Mouse (Mus musculus): ENCODE data around the gene Asphd2. TPM values are rescaled to one million over a fixed set of nuclear protein-coding genes. Genes with fewer than 3 reads are reported as not detected.

Asphd2 gene
- total RNA-seq, 2 experiments from 2014 or later: 203 to 211 TPM

DNA sequence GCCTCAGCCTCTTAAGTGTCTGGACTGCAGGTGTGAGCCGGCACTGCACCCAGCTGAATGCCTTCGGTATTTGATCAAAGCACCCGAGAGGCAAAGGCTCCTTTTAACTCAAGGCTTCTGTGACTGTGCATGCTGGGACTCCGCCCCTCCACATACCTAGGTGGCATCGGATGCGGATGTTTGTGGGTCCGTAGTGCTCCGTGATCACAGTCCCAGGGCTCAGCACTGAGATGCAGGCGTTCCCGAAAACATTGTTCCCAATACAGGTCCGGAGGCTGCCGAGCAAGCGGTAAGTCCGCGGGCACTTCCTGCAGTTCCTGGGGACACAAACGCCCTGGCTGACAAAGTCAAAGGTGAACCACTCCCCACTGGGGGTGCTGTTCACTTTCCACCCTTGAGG is 3.7 kb downstream of the Asphd2 start:
- no peak for DNase-seq

DNA sequence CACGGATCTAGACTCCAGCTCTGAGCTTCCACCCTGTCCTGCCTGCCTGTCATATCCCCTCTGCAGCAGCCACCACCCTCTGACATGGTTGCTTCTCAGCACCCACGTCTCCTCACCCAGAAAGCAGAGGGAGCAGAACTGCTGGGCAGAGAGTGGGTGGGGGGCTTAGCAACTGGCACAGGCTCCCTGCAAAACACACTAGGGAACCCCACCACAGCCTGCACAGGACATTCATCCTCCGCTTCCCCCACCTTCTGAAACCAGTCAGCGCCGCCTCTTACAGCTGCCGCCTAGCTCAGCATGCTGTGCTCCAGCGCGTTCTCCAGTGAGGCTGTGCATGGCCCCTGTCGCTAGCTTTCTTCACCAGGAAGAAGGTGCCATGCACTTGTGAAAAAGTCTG is 5.3 kb downstream of the Asphd2 start:
- DNase-seq: no peak

DNA sequence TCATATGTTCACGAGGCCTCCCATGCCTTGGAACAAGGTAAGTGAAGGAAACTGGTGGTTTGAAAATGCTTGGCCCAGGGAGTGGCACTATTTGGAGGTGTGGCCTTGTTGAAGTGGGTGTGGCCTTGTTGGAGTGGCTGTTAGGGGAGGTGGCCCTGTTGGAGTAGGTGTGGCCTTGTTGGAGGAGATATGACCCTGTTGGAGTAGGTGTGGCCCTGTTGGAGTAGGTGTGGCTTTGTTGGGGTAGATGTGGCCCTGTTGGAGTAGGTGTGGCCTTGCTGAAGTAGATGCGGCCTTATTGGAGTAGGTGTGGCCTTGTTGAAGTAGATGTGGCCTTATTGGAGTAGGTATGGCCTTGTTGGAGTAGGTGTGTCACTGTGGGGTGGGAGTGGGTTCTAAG is 8.7 kb downstream of the Asphd2 start:
- DNase-seq: no peak

DNA sequence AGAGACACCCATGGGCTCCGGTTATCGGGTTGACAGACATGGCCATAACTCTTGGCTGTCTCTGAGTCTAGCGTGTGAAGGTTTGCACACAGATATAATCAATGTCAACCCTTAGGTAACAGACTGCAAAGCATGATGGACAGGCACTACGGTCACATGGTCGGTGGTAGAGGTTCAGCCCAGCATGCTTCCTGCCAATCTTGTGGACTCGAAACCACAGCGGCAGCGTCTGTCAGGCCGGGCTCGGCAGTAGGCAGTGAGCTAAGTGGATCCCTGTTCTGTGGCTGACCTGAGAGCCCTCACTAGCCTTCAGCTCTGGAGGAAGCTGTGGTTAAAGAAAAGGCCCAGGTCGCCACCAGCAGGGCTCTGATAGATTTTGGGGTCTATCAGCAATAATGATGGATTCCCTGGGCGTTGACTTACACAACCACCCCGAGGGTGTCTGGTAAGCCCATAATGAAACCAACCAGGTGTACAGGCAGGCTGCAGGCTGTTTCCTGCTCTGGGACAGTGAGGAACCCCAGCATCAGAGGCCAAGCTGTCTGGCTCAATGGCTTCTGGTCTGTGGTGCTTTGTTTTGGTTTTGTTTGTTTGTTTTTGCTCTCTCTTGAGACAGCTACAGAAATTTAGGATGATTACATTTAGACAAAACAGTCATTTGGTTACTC is 9.7 kb downstream of the Asphd2 start:
- DNase-seq: no peak

DNA sequence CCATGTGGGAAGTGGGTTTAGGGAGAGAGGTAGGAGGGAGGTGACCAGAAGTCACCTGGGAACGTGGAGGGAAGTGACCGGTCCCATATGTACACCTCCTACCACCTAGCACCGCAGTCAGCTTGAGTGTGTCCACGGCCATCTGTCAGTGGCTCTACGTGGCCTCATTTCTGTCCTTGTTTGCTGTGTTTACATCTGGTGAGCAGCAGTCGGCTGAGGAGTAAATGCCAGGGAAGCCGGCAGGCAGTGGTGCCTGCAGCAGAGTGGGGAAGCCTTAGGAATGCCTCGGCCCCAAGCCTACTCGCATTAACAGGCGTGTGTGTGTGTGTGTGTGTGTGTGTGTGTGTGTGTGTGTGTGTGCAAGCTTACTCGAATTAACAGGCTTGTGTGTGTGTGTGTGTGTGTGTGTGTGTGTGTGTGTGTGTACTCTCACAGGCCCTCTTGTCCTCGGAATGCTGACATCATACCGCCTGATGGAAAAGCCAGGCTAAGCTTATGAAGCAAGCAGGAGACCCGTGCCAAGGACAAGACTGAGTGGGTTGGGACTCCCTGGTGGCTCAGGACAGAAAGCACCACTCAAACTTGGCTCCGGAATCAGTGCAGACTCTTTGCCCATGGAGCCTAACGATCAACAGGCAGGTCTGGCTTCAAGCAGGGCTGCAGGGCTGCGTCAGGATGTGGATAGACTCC is 11.9 kb downstream of the Asphd2 start:
- no peak for DNase-seq

DNA sequence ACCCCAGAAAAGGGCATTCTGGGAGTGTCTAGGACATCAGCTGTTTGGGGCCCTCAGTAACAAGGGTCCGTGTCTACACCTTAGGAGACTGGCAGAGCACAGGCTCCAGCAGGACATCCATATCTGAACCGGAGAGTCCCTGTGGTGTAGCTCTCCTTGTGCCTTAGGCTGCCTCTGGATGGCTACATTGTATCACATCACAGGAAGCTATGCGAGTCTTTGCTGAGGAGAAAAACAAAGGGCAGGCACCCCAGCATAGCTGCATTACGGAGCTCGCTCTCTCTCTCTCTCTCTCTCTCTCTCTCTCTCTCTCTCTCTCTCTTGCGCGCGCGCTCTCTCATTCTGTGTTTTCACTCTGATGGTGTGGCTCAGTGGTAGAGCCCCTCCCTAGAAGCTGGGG is 12.6 kb downstream of the Asphd2 start:
- no peak for DNase-seq

DNA sequence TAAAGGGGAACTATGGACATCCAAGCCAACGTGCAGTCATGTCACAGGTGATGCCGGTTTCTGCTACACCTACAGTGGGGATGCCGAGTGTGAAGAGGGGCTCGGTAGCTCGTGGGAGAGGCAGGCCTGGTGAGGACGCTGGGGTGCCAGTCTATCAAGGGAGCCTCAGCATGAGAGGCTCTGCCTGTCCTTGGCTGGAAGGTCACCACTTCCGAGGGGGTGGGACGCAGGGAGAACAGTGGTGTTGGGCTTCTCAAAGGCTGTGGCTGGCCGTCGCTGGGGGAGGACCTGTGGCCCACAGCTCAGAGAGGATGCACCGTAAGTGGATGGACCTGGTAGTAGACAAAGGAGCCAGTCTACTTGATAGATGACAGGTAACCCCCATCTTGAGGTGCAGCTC is 13.5 kb downstream of the Asphd2 start:
- DNase-seq: no peak

DNA sequence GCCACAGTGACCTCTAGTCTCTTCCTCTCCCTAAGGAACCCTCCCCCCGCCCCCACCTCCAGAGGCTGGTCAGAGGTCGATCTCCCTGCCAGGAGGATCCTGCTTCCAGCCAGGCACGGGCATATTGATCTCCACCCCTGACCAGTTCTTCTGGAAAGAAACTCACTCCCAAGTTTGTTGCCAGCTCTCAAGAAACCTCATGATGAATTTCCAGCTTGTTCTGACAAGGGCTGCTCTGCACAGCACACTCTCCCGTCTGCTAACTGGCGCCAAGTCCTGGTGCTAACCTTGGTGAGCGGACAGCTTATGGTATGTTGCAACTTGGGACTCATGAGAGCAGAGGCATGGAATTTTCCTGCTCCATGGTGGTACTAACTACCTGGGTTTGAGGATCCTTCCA is 15.9 kb downstream of the Asphd2 start:
- no peak for DNase-seq

DNA sequence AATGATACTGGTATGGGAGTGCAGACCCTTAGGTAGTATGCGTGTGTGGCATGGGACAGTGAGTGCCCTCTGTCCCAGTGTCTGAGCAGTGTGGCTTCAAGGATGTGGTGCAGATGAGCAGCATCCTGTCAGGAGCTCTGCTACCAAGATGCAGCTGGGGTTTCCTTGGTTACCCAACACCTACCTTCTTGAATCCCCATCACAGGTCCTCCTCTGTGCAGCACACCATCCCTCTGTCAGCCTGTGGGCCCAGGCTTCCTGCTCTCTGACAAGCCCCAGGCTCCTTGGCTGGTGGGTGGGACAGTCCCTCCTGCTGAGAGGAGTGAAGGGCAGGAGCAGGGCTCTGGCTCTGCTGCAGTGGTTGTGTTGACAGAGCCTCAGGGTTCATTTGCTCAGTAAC is 17.3 kb downstream of the Asphd2 start:
- no peak for DNase-seq

DNA sequence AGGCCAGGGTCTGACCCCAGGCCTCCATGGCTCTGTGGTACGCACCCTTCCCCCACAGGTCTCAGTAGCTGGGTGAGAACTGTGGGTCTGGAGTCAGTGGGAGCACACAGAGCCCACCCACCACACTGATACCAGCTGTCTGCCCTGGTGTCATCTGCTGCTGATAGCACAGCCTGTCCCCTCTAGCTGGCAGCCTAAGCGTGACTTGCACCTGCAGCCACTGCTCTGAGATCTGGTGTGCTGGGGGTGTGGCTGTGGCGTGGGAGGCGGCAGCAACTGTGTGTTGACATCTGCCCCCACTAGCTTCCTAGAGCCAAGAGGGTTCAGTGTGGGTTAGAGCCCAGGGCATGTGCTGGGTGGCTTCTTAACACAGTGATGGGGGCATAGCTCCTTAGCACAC is 18.6 kb downstream of the Asphd2 start:
- no peak for DNase-seq

DNA sequence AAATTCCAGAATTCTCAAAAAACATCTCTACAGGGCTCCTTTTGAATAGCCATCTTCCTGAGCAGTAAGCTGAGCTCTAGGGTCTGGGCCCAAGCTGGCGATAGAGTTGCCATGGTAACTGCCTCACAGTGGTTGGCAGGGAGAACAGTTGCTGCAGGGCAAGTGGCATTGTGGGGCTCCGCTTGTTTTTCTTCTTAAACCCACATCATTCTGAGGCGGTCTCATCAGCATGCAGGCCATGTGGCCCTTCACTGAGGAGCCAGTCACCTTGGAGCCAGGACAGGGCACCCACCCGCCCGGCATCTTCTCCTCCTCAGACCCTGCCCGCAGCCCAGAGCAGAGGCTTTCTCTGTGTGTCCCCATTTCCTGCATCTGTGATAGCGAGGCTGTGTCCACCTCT is 22.7 kb downstream of the Asphd2 start:
- DNase-seq: peak; percentile 74 to 78

DNA sequence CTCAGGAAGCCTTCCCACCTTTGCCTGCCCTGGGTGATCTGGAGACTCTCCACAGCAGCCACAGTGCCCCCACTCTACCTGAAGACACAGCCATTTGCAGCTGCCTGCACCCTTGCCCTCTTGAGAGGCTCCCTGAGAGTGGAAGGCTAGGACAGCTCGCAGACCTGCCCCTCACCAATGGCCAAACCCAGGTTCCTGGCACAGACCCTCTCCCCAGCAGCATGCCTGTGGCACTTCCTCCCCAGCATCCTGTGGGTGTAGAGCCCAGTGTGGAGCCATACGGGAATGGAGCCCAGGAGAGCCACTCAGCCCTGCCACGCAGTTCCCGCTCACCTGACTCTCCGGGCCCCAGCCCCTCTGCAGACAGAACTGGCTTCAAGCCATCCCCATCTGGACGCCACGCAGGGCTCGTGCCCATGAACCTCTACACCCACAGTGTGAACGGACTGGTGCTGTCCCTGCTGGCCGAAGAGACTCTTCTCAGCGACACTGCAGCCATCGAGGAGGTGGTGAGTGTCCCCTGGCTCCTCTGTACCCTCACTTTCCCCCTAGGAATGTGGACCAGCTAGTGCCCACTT is 24.3 kb downstream of the Asphd2 start:
- DNase-seq: no peak

DNA sequence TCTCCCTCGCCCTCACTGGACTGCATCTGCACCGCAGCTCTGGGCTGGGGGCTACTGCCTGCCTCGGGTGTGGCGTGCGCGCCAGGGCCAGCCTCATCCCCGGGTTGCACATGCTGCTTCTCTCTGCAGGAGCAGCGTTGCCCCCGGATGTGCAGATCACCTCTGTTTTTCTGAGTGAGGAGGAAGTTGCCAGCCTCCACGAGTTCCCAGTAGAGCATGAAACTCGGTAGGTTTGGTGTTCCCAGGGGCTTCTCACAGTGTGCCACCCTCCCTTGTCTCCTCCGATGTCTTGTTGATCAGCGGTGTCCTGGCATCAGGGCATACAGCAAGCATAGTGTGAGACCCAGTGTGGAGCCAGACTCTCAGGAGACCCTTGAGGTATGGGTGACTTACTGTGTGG is 25.3 kb downstream of the Asphd2 start:
- DNase-seq: no peak

DNA sequence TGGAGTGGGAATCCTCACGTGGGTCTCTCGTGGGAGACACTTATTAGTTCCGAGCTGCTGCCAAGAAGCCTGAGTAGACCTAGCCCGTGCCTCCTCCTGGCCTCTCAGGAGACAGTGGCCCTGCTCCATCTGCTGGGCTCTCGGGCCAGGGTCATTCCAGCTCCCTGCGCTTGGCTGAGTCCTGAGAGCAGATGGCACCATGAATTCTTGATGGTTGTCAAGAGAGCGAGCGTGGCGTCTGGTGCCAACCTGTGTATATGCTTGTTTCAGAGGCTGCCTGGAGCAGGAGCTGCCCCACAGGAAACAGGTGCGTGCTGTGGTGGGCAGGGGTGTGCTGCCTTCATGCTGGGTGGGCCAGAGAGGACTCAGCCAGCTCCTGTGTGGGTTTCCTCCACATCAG is 26.0 kb downstream of the Asphd2 start:
- DNase-seq: no peak

DNA sequence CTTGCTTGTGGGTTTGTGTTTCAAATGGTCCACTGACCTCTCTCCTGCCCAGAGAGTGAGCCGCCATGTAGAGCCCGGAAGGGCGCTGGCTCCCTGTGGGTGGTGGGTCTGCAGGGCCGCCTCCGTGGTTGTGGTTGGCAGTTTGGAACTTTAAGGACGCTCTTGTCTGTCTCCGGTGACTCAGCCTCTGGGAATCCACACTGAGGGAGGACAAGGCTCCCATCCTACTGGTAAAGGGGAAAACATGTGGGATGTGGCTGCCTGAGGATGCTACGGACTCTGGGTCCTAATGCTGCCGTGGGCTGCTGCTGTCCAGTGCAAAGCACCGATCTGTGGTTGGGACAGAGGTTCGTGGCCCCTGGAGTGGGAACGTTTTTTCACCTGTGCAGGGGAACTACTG is 26.7 kb downstream of the Asphd2 start:
- DNase-seq: no peak

DNA sequence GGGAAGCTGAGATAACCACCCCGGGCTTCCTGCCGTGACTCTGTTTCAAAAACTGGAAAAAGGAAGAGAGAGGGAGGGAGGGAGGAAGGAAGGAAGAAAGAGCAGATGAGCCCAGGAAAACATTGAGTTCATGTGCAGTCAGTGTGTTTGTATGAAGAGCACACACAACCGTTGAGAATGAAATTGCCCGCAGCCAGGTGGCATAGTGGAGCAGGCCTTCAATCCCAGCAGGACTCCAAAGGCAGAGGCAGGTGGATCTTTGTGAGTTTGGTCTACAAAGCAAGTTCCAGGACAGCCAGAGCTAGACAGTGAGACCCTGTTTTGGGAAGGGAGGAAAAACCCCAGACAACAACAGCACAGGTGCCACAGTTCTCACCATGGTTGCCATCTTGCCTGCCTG is 27.3 kb downstream of the Asphd2 start:
- no peak for DNase-seq

DNA sequence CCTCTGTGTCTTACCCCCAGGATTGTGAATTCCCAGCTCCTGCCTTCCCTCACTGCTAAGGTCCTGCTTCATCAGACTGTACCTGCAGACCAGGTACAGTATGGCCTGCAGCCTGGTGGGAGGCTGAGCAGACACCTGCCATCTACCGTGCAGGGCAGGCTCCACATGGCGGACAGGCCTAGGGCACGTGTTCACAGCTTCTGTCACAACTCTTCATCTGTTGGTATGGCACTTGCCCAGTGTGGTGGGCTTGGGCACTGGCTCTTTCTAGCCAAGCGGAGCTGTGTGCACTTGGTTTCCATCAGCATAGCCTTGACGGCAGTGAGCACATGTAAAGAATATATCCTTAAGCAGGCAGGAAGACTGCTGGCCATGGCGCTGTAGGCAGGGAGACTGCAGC is 27.8 kb downstream of the Asphd2 start:
- DNase-seq: no peak

DNA sequence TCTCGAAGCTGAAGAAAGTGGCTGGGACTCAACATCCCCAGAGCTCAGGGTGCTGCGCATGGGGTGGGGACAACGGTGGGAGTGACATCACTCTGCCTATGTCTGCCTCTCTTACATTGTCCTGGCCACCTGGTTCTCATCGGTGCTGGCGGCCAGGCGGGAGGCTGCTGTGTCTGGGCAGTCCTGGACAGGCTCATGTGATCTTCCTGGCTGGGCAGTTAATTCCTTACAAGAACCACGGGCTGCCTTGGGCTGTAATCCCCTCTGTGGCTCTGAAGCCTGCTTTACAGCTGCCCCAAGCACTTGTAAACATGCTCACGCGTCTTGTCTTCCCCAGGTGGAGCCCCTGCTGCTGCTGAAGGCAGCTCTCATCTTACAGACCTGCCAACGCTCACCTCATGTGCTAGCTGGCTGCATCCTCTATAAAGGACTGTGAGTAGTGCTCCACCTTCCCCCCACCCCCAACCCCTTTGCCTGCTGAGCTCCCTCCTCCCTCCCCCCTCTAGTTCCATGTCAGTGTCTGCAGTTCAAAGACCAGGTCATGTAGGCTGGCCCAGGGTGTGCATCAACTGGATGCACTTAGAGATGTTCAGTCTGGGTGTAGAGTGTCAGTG is 30.4 kb downstream of the Asphd2 start:
- DNase-seq: no peak

DNA sequence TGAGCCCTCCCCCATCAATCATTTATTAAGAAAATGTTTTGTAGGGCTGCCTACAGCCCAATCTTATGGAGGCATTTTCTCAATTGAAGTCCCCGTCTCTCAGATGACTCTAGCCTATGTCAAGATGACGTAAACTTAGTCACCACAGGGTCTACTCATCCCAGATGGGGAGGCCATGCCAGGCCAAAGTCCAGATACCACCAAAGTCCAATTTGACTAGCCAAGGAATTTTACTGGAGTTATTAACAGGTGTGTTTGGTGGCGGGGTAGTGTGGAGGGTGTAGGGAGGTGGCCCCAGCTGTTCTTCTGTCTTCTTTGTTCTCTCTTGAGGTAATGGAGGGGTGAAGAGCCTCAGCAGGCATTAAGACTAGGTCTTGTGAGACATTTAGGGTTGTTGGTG is 34.6 kb downstream of the Asphd2 start:
- DNase-seq: no peak

DNA sequence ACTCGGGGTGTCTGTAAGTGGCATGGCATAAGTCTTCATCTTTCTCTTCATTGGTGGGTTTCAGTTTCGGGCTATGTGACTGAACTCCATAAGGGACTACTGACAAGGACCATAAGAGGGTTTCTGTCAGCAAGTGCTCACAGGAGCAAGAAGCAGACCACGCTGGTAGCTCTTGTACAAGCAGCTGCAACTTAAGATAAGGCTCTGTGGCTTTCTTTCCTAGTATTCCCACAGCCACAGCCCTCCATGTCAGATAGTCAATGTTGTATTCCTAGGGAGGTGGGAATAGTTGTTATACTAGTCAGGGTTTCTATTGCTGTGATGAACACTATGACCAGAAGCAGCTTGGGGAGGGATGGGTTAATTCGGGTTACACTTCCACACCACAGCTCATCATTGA is 35.1 kb downstream of the Asphd2 start:
- no peak for DNase-seq

DNA sequence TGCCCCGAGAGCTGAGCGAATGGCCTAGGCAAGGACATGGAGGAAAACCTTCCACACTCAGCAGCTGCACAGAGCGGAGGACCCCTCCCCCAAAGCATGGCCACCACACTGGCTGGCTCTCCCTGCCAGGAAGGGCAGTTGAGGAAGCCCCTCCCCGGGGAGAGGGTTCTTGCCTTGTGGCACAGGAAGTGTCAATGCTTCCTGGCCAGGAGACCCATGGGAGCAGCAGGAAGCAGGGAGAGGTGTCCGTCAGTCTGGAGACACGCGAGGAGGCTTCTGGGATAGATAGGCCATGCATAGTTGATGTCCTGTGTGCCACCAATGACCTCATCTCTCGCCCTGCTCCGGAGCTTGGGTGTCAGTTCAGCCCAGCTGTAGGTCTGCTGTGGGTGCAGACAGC is 38.3 kb downstream of the Asphd2 start:
- no peak for DNase-seq

DNA sequence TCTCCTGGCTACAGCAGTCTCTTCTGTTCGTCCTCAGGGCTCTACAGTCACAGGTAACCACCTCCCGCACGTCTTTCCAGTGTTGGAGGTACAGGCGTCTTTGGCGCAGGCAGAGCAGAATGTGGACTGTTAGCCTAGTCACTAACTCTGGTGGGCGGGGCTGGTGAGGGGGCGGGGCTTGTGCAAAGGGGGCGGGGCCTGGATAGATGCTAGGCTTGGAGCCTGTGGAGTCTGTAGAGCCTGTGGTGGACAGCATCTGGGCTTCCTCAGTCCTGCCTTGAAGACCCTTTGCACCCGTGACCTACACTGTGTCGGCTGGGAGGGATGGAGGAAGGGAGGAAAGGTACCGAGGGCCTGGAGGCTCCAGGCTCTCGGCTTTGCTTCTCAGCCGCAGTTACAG is 38.8 kb downstream of the Asphd2 start, which contains the start of gene Gm6583:
Gene Gm6583, minus strand, starts transcription at position 124 of the 400 bp plus-strand sequence.
- no peak for DNase-seq

DNA sequence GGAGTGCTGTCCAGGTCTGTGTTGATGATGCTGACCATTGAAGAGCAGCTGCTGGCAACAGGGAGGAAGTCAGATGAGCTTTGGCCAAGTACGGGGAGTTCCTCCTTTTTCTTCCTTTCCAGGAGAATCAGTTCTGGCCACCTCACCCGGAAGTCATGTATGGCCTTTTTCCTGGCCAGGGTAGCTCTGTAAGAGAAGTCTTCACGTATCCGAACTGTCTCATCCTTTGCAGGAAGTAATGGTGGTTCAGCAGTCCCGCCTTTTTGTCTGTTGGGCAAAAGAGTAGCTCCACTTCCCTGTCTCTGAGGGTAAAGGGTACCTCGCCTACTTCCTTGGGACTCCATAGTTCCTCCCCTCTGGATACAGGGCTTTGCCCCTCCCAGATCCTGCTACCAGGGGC is 39.2 kb downstream of the Asphd2 start:
- no peak for DNase-seq

DNA sequence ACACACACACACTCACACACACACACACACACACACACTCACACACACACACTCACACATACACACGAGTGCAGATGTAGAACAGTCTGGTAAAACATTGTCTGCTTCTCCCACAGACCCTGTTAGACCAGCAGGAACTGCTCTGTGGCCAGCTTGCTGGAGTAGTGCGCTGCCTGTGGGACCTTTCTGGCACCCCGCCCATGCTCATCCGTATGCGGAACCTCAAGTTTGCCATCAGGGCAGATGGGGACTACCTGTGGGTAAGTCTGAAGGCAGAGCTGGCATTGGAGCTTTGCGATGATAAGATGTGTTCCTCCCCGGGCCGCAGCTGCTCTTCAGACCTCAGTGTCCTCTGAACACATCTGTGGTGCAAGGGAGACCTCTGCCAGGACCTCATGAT is 45.5 kb downstream of the Asphd2 start:
- DNase-seq: no peak

Measured in layer of hippocampus, postnatal 36 days (tissue).